Comparison of ENCODE assay signal across 27 mouse cellular contexts in genomic region chr15:74107946-74108345, GRCm38 (mm10).
DNase-seq lines count a peak whose midpoint lies in the region; ATAC-seq lines count a peak whose summit lies in the region.
"Had no signal": no experiment of that assay in that cellular context is flagged by ENCODE, and none has a peak within 500 bp of the region (broad histone marks: within the 10 kb centered on the region; RNA-seq: fewer than 3 reads in every experiment).

No protein-coding gene starts in this region.

- intact Hi-C loops in left cerebral cortex, postnatal 4 days (cut with DNase I): no loop called here
- intact Hi-C loops in left cerebral cortex, postnatal 25 days (cut with DNase I): no loop called here

- no peak for ATAC-seq in hindbrain, embryonic 14.5 days (ENCODE audit: low FRiP score)
- ATAC-seq: forebrain, postnatal 0 days; hindbrain, embryonic 16.5 days; intestine, embryonic 15.5 days; liver, postnatal 0 days; Patski had no signal

- no peaks in the 10 kb centered on the region for H3K4me1 ChIP-seq in hindbrain, embryonic 14.5 days (replicated peaks; ENCODE audit: control insufficient read depth, insufficient read depth, low read length)
- H3K4me1 ChIP-seq: heart, embryonic 10.5 days; intestine, embryonic 15.5 days; neural tube, embryonic 15.5 days had no signal

- no peaks in the 10 kb centered on the region for H3K9me3 ChIP-seq in hindbrain, embryonic 14.5 days (ENCODE audit: control insufficient read depth, low read length)
- H3K9me3 ChIP-seq: heart, embryonic 10.5 days; intestine, embryonic 15.5 days; neural tube, embryonic 15.5 days had no signal

- no peaks in the 10 kb centered on the region for H3K27me3 ChIP-seq in hindbrain, embryonic 14.5 days (ENCODE audit: control insufficient read depth, insufficient read depth, low read length)
- H3K27me3 ChIP-seq: CH12.LX; intestine, embryonic 15.5 days; neural tube, embryonic 15.5 days had no signal

- no peak overlapping the region for H3K4me3 ChIP-seq in hindbrain, embryonic 14.5 days (replicated peaks; ENCODE audit: low read length)
- H3K4me3 ChIP-seq: heart, embryonic 10.5 days; intestine, embryonic 15.5 days; neural tube, embryonic 15.5 days had no signal

- WGBS in hindbrain, embryonic 14.5 days: 79% methylated on average over 3 of the region's 3 CpGs

- no peak overlapping the region for H3K4me2 ChIP-seq in hindbrain, embryonic 14.5 days (replicated peaks)
- H3K4me2 ChIP-seq: intestine, embryonic 15.5 days; midbrain, embryonic 11.5 days; neural tube, embryonic 15.5 days had no signal

- H3K36me3 ChIP-seq in hindbrain, embryonic 14.5 days (replicated peaks; ENCODE audit: control insufficient read depth, insufficient read depth): no peaks in the 10 kb centered on the region
- H3K36me3 ChIP-seq: G1E; heart, embryonic 10.5 days; intestine, embryonic 15.5 days; neural tube, embryonic 15.5 days had no signal

- no peak overlapping the region for H3K27ac ChIP-seq in hindbrain, embryonic 14.5 days
- H3K27ac ChIP-seq: heart, embryonic 10.5 days; intestine, embryonic 15.5 days; neural tube, embryonic 15.5 days had no signal

- peak; percentile 45 for DNase-seq in left cerebral cortex, adult 11 months (ENCODE audit: low spot score)
- no peak for DNase-seq in left cerebral cortex, postnatal 4 days
- peak; percentile 17 to 25 for DNase-seq in layer of hippocampus, adult 8-10 months (ENCODE audit: low spot score in 2 of 2)
- peak; percentile 41 to 78 for DNase-seq in left cerebral cortex, postnatal 25 days (ENCODE audit: low spot score in 2 of 2)
- no peak for DNase-seq in thymus, postnatal 10 days (ENCODE audit: low spot score in 2 of 2)
- DNase-seq in hindbrain, embryonic 14.5 days (ENCODE audit: low spot score): no peak
- no peak for DNase-seq in gastrocnemius, adult 8-10 months (ENCODE audit: low spot score in 2 of 2)
- DNase-seq: adrenal gland, postnatal 36 days; B cell, adult 2 months; cerebellum, adult 11-12 months; cerebellum, postnatal 14 days; forebrain, postnatal 0 days; gastrocnemius, postnatal 10 days; heart, postnatal 4 days; kidney, adult 9 months; kidney, postnatal 14 days; liver, postnatal 0 days; lung, postnatal 10 days; thymus, adult 2 months had no signal

- H3K9ac ChIP-seq in hindbrain, embryonic 14.5 days: no peak overlapping the region
- H3K9ac ChIP-seq: forebrain, postnatal 0 days; intestine, embryonic 15.5 days; liver, postnatal 0 days; neural tube, embryonic 15.5 days had no signal

Comparison
In these comparisons a context has a peak if more than half of its experiments do, and no peak if none do; other contexts are left out.
1. DNase-seq: peak in left cerebral cortex, adult 11 months (single experiment), layer of hippocampus, adult 8-10 months (2 of 2) and left cerebral cortex, postnatal 25 days (2 of 2); none in left cerebral cortex, postnatal 4 days (single experiment), thymus, postnatal 10 days (0 of 2), hindbrain, embryonic 14.5 days (single experiment) and gastrocnemius, adult 8-10 months (0 of 2).